Mouse (Mus musculus) stomach, embryonic 14.5 days (tissue): ENCODE data around the gene Tnnt1. TPM values are rescaled to one million over a fixed set of nuclear protein-coding genes. Genes with fewer than 3 reads are reported as not detected.
"Not testable (repeated sequence)": the region's sequence is repeated elsewhere in the genome, so short reads cannot be mapped to it uniquely, and the experiment has no call there.

ENCODE experiments used
- ATAC-seq: fragments of 200-750 bp; cut with Nextera tagmentation; 2 replicates; pipeline ENCODE4 v1.8.0; 2017; ENCODE audit warnings: low read depth, moderate TSS enrichment; ENCODE audit not compliant: insufficient number of reproducible peaks, insufficient read depth, low FRiP score
- H3K27ac ChIP-seq: fragments of 300-500 bp; sonication (generic); 2 replicates; pipeline ENCODE4 v1.5.1; 2014; ENCODE audit warnings: mild to moderate bottlenecking, low read length, moderate library complexity, mixed read lengths
- H3K27me3 ChIP-seq: fragments of 300-500 bp; sonication (generic); 2 replicates; pipeline ENCODE4 v1.6.1; 2014; ENCODE audit warnings: low read length, control low read depth, mixed read lengths; ENCODE audit not compliant: control insufficient read depth, insufficient read depth
- H3K36me3 ChIP-seq: fragments of 300-500 bp; sonication (generic); 2 replicates; pipeline ENCODE4 v1.6.1; 2014; ENCODE audit warnings: mild to moderate bottlenecking, control low read depth, low read length, moderate library complexity, mixed read lengths; ENCODE audit not compliant: control insufficient read depth, insufficient read depth
- H3K4me1 ChIP-seq: fragments of 300-500 bp; sonication (generic); 2 replicates; pipeline ENCODE4 v1.6.1; 2014; ENCODE audit warnings: low read length, control low read depth, mixed read lengths; ENCODE audit not compliant: control insufficient read depth, insufficient read depth
- H3K4me2 ChIP-seq: fragments of 300-500 bp; sonication (generic); replicated peaks from 2 replicates; pipeline ENCODE4 v1.6.1; 2014; ENCODE audit warnings: low read depth, low read length, control low read depth
- H3K4me3 ChIP-seq: fragments of 300-500 bp; sonication (generic); 2 replicates; pipeline ENCODE4 v1.5.1; 2014; ENCODE audit warnings: low read depth, low read length, control low read depth
- H3K9ac ChIP-seq: fragments of 300-500 bp; sonication (generic); replicated peaks from 2 replicates; pipeline ENCODE4 v1.6.1; 2014; ENCODE audit warnings: low read depth, mild to moderate bottlenecking, control low read depth, low read length, moderate library complexity, mixed read lengths
- H3K9me3 ChIP-seq: fragments of 300-500 bp; sonication (generic); 2 replicates; pipeline ENCODE4 v1.6.1; 2016; ENCODE audit warnings: low read depth, low read length, control low read depth; ENCODE audit not compliant: control insufficient read depth
- WGBS: fragments of 180-500 bp; shearing (Covaris S2); extraction: QIAGEN DNeasy Blood & Tissue Kit; methylation state at CpG from one replicate; pipeline ENCODE4 v1.1.7; 2014; 5-methylcytosine and 5-hydroxymethylcytosine counted together
- polyA plus RNA-seq: library from polyadenylated mRNA; unstranded; fragments of >200 nt; fragmentation: Nextera tagmentation; extraction: Ambion mirVana; gene quantifications from 2 replicates; pipeline ENCODE4 v1.2.1, GENCODE M21; 2014

The Tnnt1 gene
- polyA plus RNA-seq, 1 experiment from 2014 or later = 31.9 TPM

- no peak for ATAC-seq
- peaks cover under 1% of the 10 kb centered on the region; the same call in 1 of the 2 replicates for H3K4me1 ChIP-seq
- WGBS = 57% methylated on average over 5 of the region's 5 CpGs
- no peaks in the 10 kb centered on the region for H3K36me3 ChIP-seq
- H3K27ac ChIP-seq = no peak overlapping the region
- H3K4me2 ChIP-seq = no peak overlapping the region
- no peaks in the 10 kb centered on the region for H3K27me3 ChIP-seq
- no peak overlapping the region for H3K9ac ChIP-seq
- no peaks in the 10 kb centered on the region for H3K9me3 ChIP-seq
- no peak overlapping the region for H3K4me3 ChIP-seq
Observed at GRCm38 (mm10) chr7:4541344-4541743, 25.2 kb upstream of the Tnnt1 start.

- Histone ChIP-seq H3K4me1 (no peaks in the 10 kb centered on the region), H3K4me3 (no peak overlapping the region), H3K27me3 (no peaks in the 10 kb centered on the region), H3K4me2 (no peak overlapping the region), H3K27ac (no peak overlapping the region), H3K9me3 (no peaks in the 10 kb centered on the region), H3K36me3 (no peaks in the 10 kb centered on the region), H3K9ac (no peak overlapping the region)
- 74% methylated on average over 2 of the region's 2 CpGs for WGBS
- ATAC-seq = 0 out of 2 replicates have a peak, but pooled peaks have one; percentile 18
Observed at GRCm38 (mm10) chr7:4539019-4539418, 22.8 kb upstream of the Tnnt1 start.

GRCm38 (mm10) chr7:4537181-4537580, 21.0 kb upstream of the Tnnt1 start:
- no peak overlapping the region for H3K4me2 ChIP-seq
- no peaks in the 10 kb centered on the region for H3K27me3 ChIP-seq
- 51% methylated on average over 4 of the region's 4 CpGs for WGBS
- H3K4me3 ChIP-seq = no peak overlapping the region
- no peak for ATAC-seq
- no peak overlapping the region for H3K27ac ChIP-seq
- no peaks in the 10 kb centered on the region for H3K4me1 ChIP-seq
- no peaks in the 10 kb centered on the region for H3K9me3 ChIP-seq
- H3K9ac ChIP-seq = no peak overlapping the region
- no peaks in the 10 kb centered on the region for H3K36me3 ChIP-seq

- H3K9me3 ChIP-seq = no peaks in the 10 kb centered on the region
- ATAC-seq = no peak
- H3K27ac ChIP-seq = no peak overlapping the region
- H3K9ac ChIP-seq = no peak overlapping the region
- no peaks in the 10 kb centered on the region for H3K4me1 ChIP-seq
- no peaks in the 10 kb centered on the region for H3K36me3 ChIP-seq
- H3K4me3 ChIP-seq = no peak overlapping the region
- H3K27me3 ChIP-seq = no peaks in the 10 kb centered on the region
- no peak overlapping the region for H3K4me2 ChIP-seq
- 87% methylated on average over 4 of the region's 4 CpGs for WGBS
Observed at GRCm38 (mm10) chr7:4536369-4536768, 20.2 kb upstream of the Tnnt1 start.

DNA sequence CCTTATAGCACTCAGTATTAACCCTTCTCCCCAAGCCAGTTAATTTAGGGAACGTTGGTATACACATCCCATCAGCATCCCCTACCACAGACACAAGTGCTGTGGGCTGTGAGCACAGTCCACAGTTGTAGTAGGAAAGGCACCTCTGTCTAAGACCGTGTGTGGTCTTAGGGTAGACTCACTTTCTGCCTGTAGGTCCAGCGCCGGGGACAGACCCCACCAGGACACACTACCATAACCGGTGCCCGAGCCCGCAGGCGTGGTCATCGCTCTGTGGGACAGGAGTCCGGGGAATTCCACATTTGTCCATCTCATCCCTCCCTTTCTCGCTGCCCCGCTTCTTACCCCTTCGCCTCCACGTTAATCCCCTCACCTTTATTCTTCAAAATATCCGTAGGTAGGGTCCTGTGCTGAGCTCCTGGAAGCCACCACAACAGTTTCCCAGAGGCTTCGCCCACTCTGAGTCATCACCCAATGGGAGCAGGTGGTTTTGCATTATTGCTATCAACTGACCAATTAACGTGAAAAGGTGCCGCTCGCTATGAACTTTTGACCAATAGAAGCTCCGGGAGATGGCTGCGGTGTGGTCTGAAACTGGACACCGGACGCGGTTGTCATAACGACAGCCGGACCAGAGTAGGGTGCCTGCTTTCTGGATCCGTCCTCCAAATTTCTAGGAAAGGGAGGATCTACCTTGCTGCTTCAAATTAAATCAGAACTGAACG, 16.0 kb upstream of the Tnnt1 start, which contains the start of gene Dnaaf3:
Dnaaf3 (minus strand) TSS at position 449 of the 725 bp plus-strand sequence.
- peak; percentile 96 for ATAC-seq
- Histone ChIP-seq H3K27ac (no peak within 1 kb of the TSS), H3K36me3 (no peaks in the 10 kb centered on the region), H3K9ac (no peak within 1 kb of the TSS), H3K4me2 (peak within 1 kb of the TSS; percentile 50), H3K27me3 (no peaks in the 10 kb centered on the region), H3K9me3 (no peaks in the 10 kb centered on the region), H3K4me3 (peak within 1 kb of the TSS; percentile 27), H3K4me1 (no peaks in the 10 kb centered on the region)
- WGBS = 3% methylated on average over 28 of the region's 28 CpGs

DNA sequence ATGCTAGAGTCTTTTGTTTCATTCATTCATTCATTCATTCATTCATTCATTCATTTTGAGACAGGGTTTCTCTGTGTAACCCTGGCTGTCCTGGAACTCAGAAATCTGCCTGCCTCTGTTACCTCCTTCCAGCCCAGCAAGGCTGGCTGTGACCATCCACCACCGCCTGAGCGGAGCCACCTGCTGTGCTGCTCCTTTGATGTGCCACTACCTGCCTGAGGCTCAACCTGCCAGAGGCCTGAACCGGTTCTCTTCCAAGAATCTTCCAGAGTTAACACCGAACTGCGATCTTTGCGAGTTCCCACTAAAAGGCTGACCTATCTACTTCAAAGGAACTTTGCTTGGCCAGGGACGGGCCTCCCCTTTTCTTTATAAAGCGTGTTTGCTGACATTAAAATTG, 14.0 kb upstream of the Tnnt1 start:
- not testable (repeated sequence) for H3K9ac ChIP-seq, H3K27me3 ChIP-seq, H3K36me3 ChIP-seq, H3K4me2 ChIP-seq, ATAC-seq, H3K27ac ChIP-seq, H3K4me1 ChIP-seq, H3K4me3 ChIP-seq, H3K9me3 ChIP-seq
- WGBS = 39% methylated on average over 8 of the region's 8 CpGs

GRCm38 (mm10) chr7:4527302-4527689, 11.1 kb upstream of the Tnnt1 start:
- no peak for ATAC-seq
- no peak overlapping the region for H3K4me3 ChIP-seq
- H3K9me3 ChIP-seq = no peaks in the 10 kb centered on the region
- H3K27ac ChIP-seq = no peak overlapping the region
- peak overlapping the region; percentile 54 for H3K4me2 ChIP-seq
- H3K9ac ChIP-seq = no peak overlapping the region
- WGBS = 47% methylated on average over 18 of the region's 18 CpGs
- H3K36me3 ChIP-seq = no peaks in the 10 kb centered on the region
- no peaks in the 10 kb centered on the region for H3K27me3 ChIP-seq
- no peaks in the 10 kb centered on the region for H3K4me1 ChIP-seq

GRCm38 (mm10) chr7:4526341-4527301, 10.4 kb upstream of the Tnnt1 start:
- no peaks in the 10 kb centered on the region for H3K4me1 ChIP-seq
- H3K36me3 ChIP-seq = no peaks in the 10 kb centered on the region
- ATAC-seq = peak; percentile 90
- H3K9me3 ChIP-seq = no peaks in the 10 kb centered on the region
- 26% methylated on average over 40 of the region's 40 CpGs for WGBS
- no peaks in the 10 kb centered on the region for H3K27me3 ChIP-seq
- H3K9ac ChIP-seq = peak overlapping the region; percentile 25; the same call in 1 of the 2 replicates
- peak overlapping the region; percentile 31 for H3K4me3 ChIP-seq
- H3K27ac ChIP-seq = peak overlapping the region; percentile 39; the same call in 1 of the 2 replicates
- peak overlapping the region; percentile 54 for H3K4me2 ChIP-seq
